Mouse (Mus musculus): ENCODE results near the gene Gm21833. TPM values are rescaled to one million over a fixed set of nuclear protein-coding genes. Genes with fewer than 3 reads are reported as not detected.
"Not testable (repeated sequence)": the region's sequence is repeated elsewhere in the genome, so short reads cannot be mapped to it uniquely, and the experiment has no call there.

Gm21833 gene
- not detected in 2 replicates for polyA plus RNA-seq (2012; rRNA removed)

GRCm38 (mm10) chr16:82828082-82828481 lies at the start of gene Gm21833:
TSS of gene Gm21833 (plus strand) at chr16:82828382.
- WGBS = 62% methylated on average over 2 of the region's 2 CpGs
- not testable (repeated sequence) for DNase-seq (ENCODE audit: low read depth, low spot score)

GRCm38 (mm10) chr16:82789521-82789920 lies 38.7 kb upstream of the Gm21833 start:
- no peak for DNase-seq (ENCODE audit: low read depth, low spot score)

GRCm38 (mm10) chr16:82796489-82796888 lies 31.7 kb upstream of the Gm21833 start:
- WGBS = 80% methylated on average over 4 of the region's 4 CpGs

GRCm38 (mm10) chr16:82815255-82815654 lies 12.9 kb upstream of the Gm21833 start:
- DNase-seq (ENCODE audit: low read depth, low spot score) = no peak

More at GRCm38 (mm10) chr16:82796489-82796888, 31.7 kb upstream of the Gm21833 start:
- DNase-seq (ENCODE audit: low read depth, low spot score) = no peak

GRCm38 (mm10) chr16:82816615-82817014 lies 11.6 kb upstream of the Gm21833 start:
- 65% methylated on average over 2 of the region's 2 CpGs for WGBS
- no peak for DNase-seq (ENCODE audit: low read depth, low spot score)

GRCm38 (mm10) chr16:82855752-82856151 lies 27.6 kb downstream of the Gm21833 start:
- WGBS = 67% methylated on average over 2 of the region's 2 CpGs
- no peak for DNase-seq (ENCODE audit: low read depth, low spot score)

- no peak for DNase-seq (ENCODE audit: low read depth, low spot score)
- 86% methylated on average over 7 of the region's 7 CpGs for WGBS
Observed at GRCm38 (mm10) chr16:82864590-82864989, 36.4 kb downstream of the Gm21833 start.

Measured in large intestine, adult 2 months (tissue).